Mouse (Mus musculus) frontal cortex, postnatal 36 days (tissue): ENCODE results near the gene Itgb5.

Experiments
- DNase-seq, 2 experiments: peaks; one replicate each; pipeline ENCODE4 v3.0.0; 2022; ENCODE audit warnings: low spot score in 2 of 2

Gene Itgb5

GRCm38 (mm10) chr16:33829301-33829831 is at the start of gene Itgb5:
TSS of gene Itgb5 (plus strand) at chr16:33829665.
- peak in 1 of 2 experiments; percentile 28 for DNase-seq

GRCm38 (mm10) chr16:33781789-33782728 is 47.4 kb upstream of the Itgb5 start:
- DNase-seq, result no peak

GRCm38 (mm10) chr16:33782729-33783091 is 46.8 kb upstream of the Itgb5 start:
- DNase-seq, result no peak

GRCm38 (mm10) chr16:33784547-33784946 is 44.9 kb upstream of the Itgb5 start:
- no peak for DNase-seq

- DNase-seq, result no peak
These were observed 44.3 kb upstream of the Itgb5 start for GRCm38 (mm10) chr16:33785092-33785704.

- DNase-seq, result no peak
These were observed 42.6 kb upstream of the Itgb5 start for GRCm38 (mm10) chr16:33786657-33787390.

- DNase-seq, result no peak
These were observed 35.3 kb upstream of the Itgb5 start, which contains the start of gene Muc13 for GRCm38 (mm10) chr16:33793846-33794791. TSS of gene Muc13 (plus strand) at chr16:33794037.

GRCm38 (mm10) chr16:33795106-33795505 is 34.4 kb upstream of the Itgb5 start:
- DNase-seq, result no peak

GRCm38 (mm10) chr16:33795887-33796286 is 33.6 kb upstream of the Itgb5 start:
- no peak for DNase-seq

GRCm38 (mm10) chr16:33796756-33797155 is 32.7 kb upstream of the Itgb5 start:
- no peak for DNase-seq

- DNase-seq, result peak; percentile 14 to 52
These were observed 31.6 kb upstream of the Itgb5 start for GRCm38 (mm10) chr16:33797860-33798259.

- DNase-seq, result no peak
These were observed 19.5 kb upstream of the Itgb5 start for GRCm38 (mm10) chr16:33810002-33810401.

- no peak for DNase-seq
These were observed 10.9 kb upstream of the Itgb5 start for GRCm38 (mm10) chr16:33818413-33819165.

GRCm38 (mm10) chr16:33820269-33821178 is 8.9 kb upstream of the Itgb5 start:
- DNase-seq, result peak; percentile 84 to 91

GRCm38 (mm10) chr16:33824603-33825002 is 4.9 kb upstream of the Itgb5 start:
- no peak for DNase-seq

GRCm38 (mm10) chr16:33828496-33828895 is 969 bp upstream of the Itgb5 start:
- DNase-seq, result no peak

GRCm38 (mm10) chr16:33829842-33830511 is 512 bp downstream of the Itgb5 start:
- peak; percentile 21 to 23 for DNase-seq

GRCm38 (mm10) chr16:33830512-33831105 is 1.1 kb downstream of the Itgb5 start:
- no peak for DNase-seq
